Mouse (Mus musculus) limb, embryonic 10.5 days (tissue): Measurements from ENCODE around the gene Akain1. TPM values are rescaled to one million over a fixed set of nuclear protein-coding genes. Genes with fewer than 3 reads are reported as not detected.

ENCODE experiments used
- DNase-seq: peaks from one replicate; pipeline ENCODE4 v3.0.0-alpha.2; 2017; ENCODE audit warnings: low spot score
- H3K27ac ChIP-seq: fragments of 300-500 bp; sonication (generic); 2 replicates; pipeline ENCODE4 v1.5.1; 2016; ENCODE audit warnings: mild to moderate bottlenecking
- H3K27me3 ChIP-seq: fragments of 300-500 bp; sonication (generic); 2 replicates; pipeline ENCODE4 v1.6.1; 2016; ENCODE audit warnings: low read depth, mild to moderate bottlenecking; ENCODE audit not compliant: poor library complexity, severe bottlenecking
- H3K36me3 ChIP-seq: fragments of 300-500 bp; sonication (generic); 2 replicates; pipeline ENCODE4 v1.6.1; 2016; ENCODE audit warnings: mild to moderate bottlenecking, moderate library complexity
- H3K4me1 ChIP-seq: fragments of 300-500 bp; sonication (generic); 2 replicates; pipeline ENCODE4 v1.6.1; 2016
- H3K4me3 ChIP-seq: fragments of 300-500 bp; sonication (generic); 2 replicates; pipeline ENCODE4 v1.5.1; 2016; ENCODE audit warnings: mild to moderate bottlenecking, moderate library complexity
- H3K9me3 ChIP-seq: fragments of 300-500 bp; sonication (generic); replicated peaks from 2 replicates; pipeline ENCODE4 v1.6.1; 2016; ENCODE audit warnings: mild to moderate bottlenecking
- WGBS: fragments of 180-500 bp; shearing (Covaris S2); methylation state at CpG from one replicate; pipeline ENCODE4 v1.1.7; 2016; 5-methylcytosine and 5-hydroxymethylcytosine counted together
- polyA plus RNA-seq: library from polyadenylated mRNA; unstranded; fragments of >200 nt; fragmentation: Nextera tagmentation; extraction: Ambion mirVana; gene quantifications from 2 replicates; pipeline ENCODE4 v1.2.1, GENCODE M21; 2016

Akain1 gene
- polyA plus RNA-seq, 1 experiment from 2014 or later = not detected

- no peak for DNase-seq
- H3K9me3 ChIP-seq = no peaks in the 10 kb centered on the region
- no peaks in the 10 kb centered on the region for H3K36me3 ChIP-seq
- no peak overlapping the region for H3K27ac ChIP-seq
- H3K27me3 ChIP-seq = no peaks in the 10 kb centered on the region
- no peak overlapping the region for H3K4me3 ChIP-seq
- peaks cover 4% of the 10 kb centered on the region; the same call in 1 of the 2 replicates for H3K4me1 ChIP-seq
- WGBS = 56% methylated on average over 2 of the region's 2 CpGs
Observed at GRCm38 (mm10) chr17:69495531-69495930, 56.4 kb downstream of the Akain1 start.

GRCm38 (mm10) chr17:69496125-69496524, 57.0 kb downstream of the Akain1 start:
- no peak overlapping the region for H3K4me3 ChIP-seq
- H3K27ac ChIP-seq = no peak overlapping the region
- H3K27me3 ChIP-seq = no peaks in the 10 kb centered on the region
- no peak for DNase-seq
- no peaks in the 10 kb centered on the region for H3K9me3 ChIP-seq
- WGBS = 80% methylated on average over 3 of the region's 3 CpGs
- no peaks in the 10 kb centered on the region for H3K36me3 ChIP-seq
- peaks cover 4% of the 10 kb centered on the region; the same call in 1 of the 2 replicates for H3K4me1 ChIP-seq

- WGBS = 85% methylated on average over 4 of the region's 4 CpGs
- H3K36me3 ChIP-seq = no peaks in the 10 kb centered on the region
- DNase-seq = no peak
- peaks cover 4% of the 10 kb centered on the region; the same call in 1 of the 2 replicates for H3K4me1 ChIP-seq
- no peaks in the 10 kb centered on the region for H3K9me3 ChIP-seq
- H3K27me3 ChIP-seq = no peaks in the 10 kb centered on the region
- H3K4me3 ChIP-seq = no peak overlapping the region
- H3K27ac ChIP-seq = no peak overlapping the region
Observed at GRCm38 (mm10) chr17:69497315-69497714, 58.2 kb downstream of the Akain1 start.

GRCm38 (mm10) chr17:69498913-69499312, 59.8 kb downstream of the Akain1 start:
- H3K27ac ChIP-seq = no peak overlapping the region
- H3K9me3 ChIP-seq = no peaks in the 10 kb centered on the region
- H3K4me3 ChIP-seq = no peak overlapping the region
- no peak for DNase-seq
- 49% methylated on average over 2 of the region's 2 CpGs for WGBS
- H3K36me3 ChIP-seq = no peaks in the 10 kb centered on the region
- H3K27me3 ChIP-seq = no peaks in the 10 kb centered on the region
- peaks cover 4% of the 10 kb centered on the region; the same call in 1 of the 2 replicates for H3K4me1 ChIP-seq

GRCm38 (mm10) chr17:69499441-69499840, 60.3 kb downstream of the Akain1 start:
- Histone ChIP-seq H3K4me1 (peaks cover 4% of the 10 kb centered on the region; the same call in 1 of the 2 replicates), H3K27ac (no peak overlapping the region), H3K4me3 (no peak overlapping the region), H3K36me3 (no peaks in the 10 kb centered on the region), H3K27me3 (no peaks in the 10 kb centered on the region), H3K9me3 (no peaks in the 10 kb centered on the region)
- 54% methylated on average over 6 of the region's 6 CpGs for WGBS
- peak; percentile 29 for DNase-seq

GRCm38 (mm10) chr17:69506070-69506469, 66.9 kb downstream of the Akain1 start:
- WGBS = 48% methylated on average over 3 of the region's 3 CpGs
- H3K9me3 ChIP-seq = no peaks in the 10 kb centered on the region
- no peaks in the 10 kb centered on the region for H3K36me3 ChIP-seq
- H3K27ac ChIP-seq = no peak overlapping the region
- no peaks in the 10 kb centered on the region for H3K27me3 ChIP-seq
- DNase-seq = no peak
- no peaks in the 10 kb centered on the region for H3K4me1 ChIP-seq
- no peak overlapping the region for H3K4me3 ChIP-seq

- 92% methylated on average over 4 of the region's 4 CpGs for WGBS
- H3K4me1 ChIP-seq = no peaks in the 10 kb centered on the region
- no peak overlapping the region for H3K4me3 ChIP-seq
- no peak overlapping the region for H3K27ac ChIP-seq
- H3K9me3 ChIP-seq = no peaks in the 10 kb centered on the region
- no peak for DNase-seq
- H3K36me3 ChIP-seq = no peaks in the 10 kb centered on the region
- H3K27me3 ChIP-seq = no peaks in the 10 kb centered on the region
Observed at GRCm38 (mm10) chr17:69516344-69516907, 77.3 kb downstream of the Akain1 start.

- peak; percentile 65 for DNase-seq
- WGBS = 21% methylated on average over 5 of the region's 5 CpGs
Observed at GRCm38 (mm10) chr17:69531472-69531871, 92.3 kb downstream of the Akain1 start.

More at GRCm38 (mm10) chr17:69531472-69531871, 92.3 kb downstream of the Akain1 start:
- no peak overlapping the region for H3K27ac ChIP-seq
- no peak overlapping the region for H3K4me3 ChIP-seq
- H3K27me3 ChIP-seq = no peaks in the 10 kb centered on the region
- H3K36me3 ChIP-seq = no peaks in the 10 kb centered on the region
- H3K9me3 ChIP-seq = no peaks in the 10 kb centered on the region
- peaks cover 17% of the 10 kb centered on the region for H3K4me1 ChIP-seq

Other genes with a start within 250 kb of the Akain1 start
- gene Zbtb14, start 56.3 kb upstream of the Akain1 start, polyA plus RNA-seq = 26.6 and 30.3 TPM in 2 replicates